Mouse (Mus musculus) midbrain, embryonic 15.5 days (tissue): ENCODE results near the gene Smarcc1. TPM values are rescaled to one million over a fixed set of nuclear protein-coding genes. Genes with fewer than 3 reads are reported as not detected.

ENCODE experiments used
- ATAC-seq: fragments of 200-750 bp; cut with Nextera tagmentation; replicated peaks from 2 replicates; pipeline ENCODE4 v1.8.0; 2017; ENCODE audit warnings: moderate TSS enrichment
- H3K27ac ChIP-seq: fragments of 300-500 bp; sonication (generic); 2 replicates; pipeline ENCODE4 v1.5.1; 2015; ENCODE audit warnings: mild to moderate bottlenecking, inconsistent platforms
- H3K27me3 ChIP-seq: fragments of 300-500 bp; sonication (generic); replicated peaks from 2 replicates; pipeline ENCODE4 v1.6.1; 2015; ENCODE audit warnings: inconsistent platforms
- H3K36me3 ChIP-seq: fragments of 300-500 bp; sonication (generic); replicated peaks from 2 replicates; pipeline ENCODE4 v1.6.1; 2015; ENCODE audit warnings: inconsistent platforms
- H3K4me1 ChIP-seq: fragments of 300-500 bp; sonication (generic); 2 replicates; pipeline ENCODE4 v1.6.1; 2015; ENCODE audit warnings: inconsistent platforms
- H3K4me2 ChIP-seq: fragments of 300-500 bp; sonication (generic); 2 replicates; pipeline ENCODE4 v1.6.1; 2015; ENCODE audit warnings: inconsistent platforms, mild to moderate bottlenecking, moderate library complexity
- H3K4me3 ChIP-seq: fragments of 300-500 bp; sonication (generic); 2 replicates; pipeline ENCODE4 v1.5.1; 2015; ENCODE audit warnings: mild to moderate bottlenecking, inconsistent platforms
- H3K9ac ChIP-seq: fragments of 300-500 bp; sonication (generic); 2 replicates; pipeline ENCODE4 v1.6.1; 2015; ENCODE audit warnings: mild to moderate bottlenecking, inconsistent platforms
- H3K9me3 ChIP-seq: fragments of 300-500 bp; sonication (generic); 2 replicates; pipeline ENCODE4 v1.6.1; 2016; ENCODE audit warnings: inconsistent platforms
- WGBS: fragments of 180-500 bp; shearing (Covaris S2); methylation state at CpG from one replicate; pipeline ENCODE4 v1.1.7; 2015; ENCODE audit warnings: mixed read lengths; 5-methylcytosine and 5-hydroxymethylcytosine counted together
- microRNA-seq: library from miRNA; unstranded; fragments of <30 nt; microRNA quantifications from one replicate; pipeline ENCODE4, GENCODE M21; 2016
- polyA plus RNA-seq: library from polyadenylated mRNA; unstranded; fragments of >200 nt; fragmentation: Nextera tagmentation; extraction: Ambion mirVana; gene quantifications from 2 replicates; pipeline ENCODE4 v1.2.1, GENCODE M21; 2015

Gene Smarcc1
- polyA plus RNA-seq, 1 experiment from 2014 or later, result 112 TPM

GRCm38 (mm10) chr9:110272330-110272729 is 154.8 kb downstream of the Smarcc1 start:
- 90% methylated on average over 3 of the region's 3 CpGs for WGBS
- H3K4me1 ChIP-seq, result no peaks in the 10 kb centered on the region

GRCm38 (mm10) chr9:110273507-110273906 is 156.0 kb downstream of the Smarcc1 start:
- Histone ChIP-seq H3K9me3 (no peaks in the 10 kb centered on the region), H3K36me3 (no peaks in the 10 kb centered on the region), H3K27ac (no peak overlapping the region), H3K4me3 (no peak overlapping the region), H3K9ac (no peak overlapping the region), H3K4me2 (no peak overlapping the region), H3K27me3 (no peaks in the 10 kb centered on the region), H3K4me1 (no peaks in the 10 kb centered on the region)
- no peak for ATAC-seq
- WGBS, result 76% methylated on average over 4 of the region's 4 CpGs

More at GRCm38 (mm10) chr9:110272330-110272729, 154.8 kb downstream of the Smarcc1 start:
- no peak overlapping the region for H3K9ac ChIP-seq
- no peaks in the 10 kb centered on the region for H3K9me3 ChIP-seq
- no peak overlapping the region for H3K4me3 ChIP-seq
- H3K36me3 ChIP-seq, result no peaks in the 10 kb centered on the region
- H3K27ac ChIP-seq, result no peak overlapping the region
- no peak for ATAC-seq
- H3K27me3 ChIP-seq, result no peaks in the 10 kb centered on the region
- no peak overlapping the region for H3K4me2 ChIP-seq

GRCm38 (mm10) chr9:110275882-110276281 is 158.4 kb downstream of the Smarcc1 start:
- 78% methylated on average over 5 of the region's 5 CpGs for whole genome bisulfite sequencing
- no peak overlapping the region for H3K4me2 ChIP-seq
- no peaks in the 10 kb centered on the region for H3K4me1 ChIP-seq
- no peaks in the 10 kb centered on the region for H3K36me3 ChIP-seq
- no peak overlapping the region for H3K27ac ChIP-seq
- no peak overlapping the region for H3K9ac ChIP-seq
- no peak for ATAC-seq
- H3K4me3 ChIP-seq, result no peak overlapping the region
- H3K9me3 ChIP-seq, result no peaks in the 10 kb centered on the region
- no peaks in the 10 kb centered on the region for H3K27me3 ChIP-seq

GRCm38 (mm10) chr9:110277431-110277881 is 159.9 kb downstream of the Smarcc1 start:
- no peaks in the 10 kb centered on the region for H3K9me3 ChIP-seq
- no peaks in the 10 kb centered on the region for H3K36me3 ChIP-seq
- H3K27me3 ChIP-seq, result no peaks in the 10 kb centered on the region
- 61% methylated on average over 8 of the region's 8 CpGs for WGBS
- H3K4me1 ChIP-seq, result no peaks in the 10 kb centered on the region
- ATAC-seq, result no peak
- no peak overlapping the region for H3K4me3 ChIP-seq
- no peak overlapping the region for H3K4me2 ChIP-seq
- H3K9ac ChIP-seq, result no peak overlapping the region
- H3K27ac ChIP-seq, result no peak overlapping the region

DNA sequence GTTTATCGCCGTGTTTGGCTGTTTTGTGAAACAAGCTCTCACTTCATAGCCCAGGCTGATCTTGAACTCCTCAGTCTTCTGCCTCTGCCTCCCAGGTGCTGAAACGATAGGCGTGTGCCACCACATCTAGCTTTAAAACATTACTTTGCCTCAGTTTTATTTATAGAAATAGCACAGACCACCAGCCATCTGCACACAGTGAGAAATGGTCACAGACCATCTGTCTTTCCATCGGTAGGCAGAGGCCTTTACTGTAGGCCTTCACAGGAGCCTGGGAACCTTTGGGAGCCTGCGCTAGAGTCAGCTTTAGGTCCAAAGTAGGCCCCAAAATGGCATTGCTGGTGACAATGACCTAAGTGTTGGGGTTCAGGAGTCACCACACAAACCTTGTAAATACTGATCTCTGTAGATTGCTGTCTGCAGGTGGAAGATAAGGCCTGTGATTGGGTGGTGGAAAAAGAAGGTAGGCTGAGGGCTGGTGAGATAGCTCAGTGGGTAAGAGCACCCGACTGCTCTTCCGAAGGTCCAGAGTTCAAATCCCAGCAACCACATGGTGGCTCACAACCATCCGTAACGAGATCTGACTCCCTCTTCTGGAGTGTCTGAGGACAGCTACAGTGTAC is 166.7 kb downstream of the Smarcc1 start:
- no peak overlapping the region for H3K27ac ChIP-seq
- WGBS, result 93% methylated on average over 10 of the region's 10 CpGs
- H3K36me3 ChIP-seq, result no peaks in the 10 kb centered on the region
- no peak overlapping the region for H3K9ac ChIP-seq
- no peaks in the 10 kb centered on the region for H3K9me3 ChIP-seq
- ATAC-seq, result no peak
- no peaks in the 10 kb centered on the region for H3K27me3 ChIP-seq
- no peak overlapping the region for H3K4me3 ChIP-seq
- H3K4me2 ChIP-seq, result no peak overlapping the region
- H3K4me1 ChIP-seq, result peaks cover 13% of the 10 kb centered on the region

DNA sequence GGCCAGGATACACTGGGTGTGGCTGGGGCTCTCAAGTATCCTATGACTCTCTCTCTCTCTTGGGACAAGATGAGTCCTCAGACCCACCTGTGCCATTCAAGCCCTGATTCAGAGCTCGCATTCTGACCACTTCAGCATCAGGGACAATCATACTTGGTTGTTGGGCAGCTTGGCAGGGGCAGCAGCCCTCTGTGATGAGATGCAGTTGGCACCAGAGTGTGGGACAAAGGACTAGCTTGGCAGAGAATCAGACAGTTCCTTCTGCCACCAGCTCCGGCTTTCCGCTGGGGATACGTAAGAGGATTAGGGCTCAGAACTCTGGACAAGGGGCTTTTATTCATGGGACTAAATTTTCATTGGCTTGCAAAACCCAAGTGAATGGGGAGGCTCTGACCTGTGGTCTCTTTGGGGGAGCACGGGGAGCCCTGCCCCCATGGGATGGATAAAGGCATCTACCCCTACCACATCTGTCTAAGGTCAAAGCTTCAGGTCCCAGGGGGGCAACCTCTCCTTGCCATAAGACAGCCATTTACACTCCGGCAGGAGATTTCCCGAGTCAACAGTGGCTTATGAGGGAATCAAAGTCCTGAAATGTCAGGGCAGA is 169.9 kb downstream of the Smarcc1 start:
- H3K9me3 ChIP-seq, result no peaks in the 10 kb centered on the region
- WGBS, result 9% methylated on average over 7 of the region's 7 CpGs
- H3K9ac ChIP-seq, result no peak overlapping the region
- peak overlapping the region; percentile 71 for H3K27ac ChIP-seq
- no peaks in the 10 kb centered on the region for H3K27me3 ChIP-seq
- H3K4me2 ChIP-seq, result no peak overlapping the region
- no peaks in the 10 kb centered on the region for H3K36me3 ChIP-seq
- ATAC-seq, result peak; percentile 89
- no peak overlapping the region for H3K4me3 ChIP-seq
- H3K4me1 ChIP-seq, result peaks cover 13% of the 10 kb centered on the region

Small RNA genes lying within 50 kb of the gene (microRNA-seq; reads per million reads assigned to microRNA genes)
- 52.2 reads per million, percentile 47 among the genes with 10 or more reads in this experiment for gene Mir6236

Other genes with a start within 250 kb of the Smarcc1 start
- gene Cdc25a, start 242.1 kb upstream of the Smarcc1 start, polyA plus RNA-seq, result 12.4 and 14.7 TPM in 2 replicates
- gene Map4, start 186.2 kb upstream of the Smarcc1 start, polyA plus RNA-seq, result 167 and 181 TPM in 2 replicates
- 182 and 199 TPM in 2 replicates for gene Dhx30, start 122 bp downstream of the Smarcc1 start, polyA plus RNA-seq
- gene Cspg5, start 126.1 kb downstream of the Smarcc1 start, polyA plus RNA-seq, result 175 and 191 TPM in 2 replicates
- gene Elp6, start 187.5 kb downstream of the Smarcc1 start, polyA plus RNA-seq, result 44.8 and 48.4 TPM in 2 replicates
- gene Scap, start 215.6 kb downstream of the Smarcc1 start, polyA plus RNA-seq, result 64.9 and 65.2 TPM in 2 replicates